16 mouse cellular contexts compared by ENCODE assay signal in genomic region chr17:29055586-29055985, GRCm38 (mm10). TPM values are rescaled to one million over a fixed set of nuclear protein-coding genes. Genes with fewer than 3 reads are reported as not detected.
"Had no signal": no experiment of that assay in that cellular context is flagged by ENCODE, and none has a peak within 500 bp of the region (broad histone marks: within the 10 kb centered on the region; RNA-seq: fewer than 3 reads in every experiment).

No protein-coding gene starts in this region.

- H3K27ac ChIP-seq: left cerebral cortex, adult 2 months; liver, embryonic 15.5 days; midbrain, embryonic 12.5 days; neural tube, embryonic 15.5 days had no signal

- H3K9me3 ChIP-seq: liver, embryonic 15.5 days; midbrain, embryonic 12.5 days; neural tube, embryonic 15.5 days had no signal

- H3K4me2 ChIP-seq: liver, embryonic 11.5 days; liver, embryonic 15.5 days; midbrain, embryonic 12.5 days; neural tube, embryonic 15.5 days had no signal

- H3K4me3 ChIP-seq: left cerebral cortex, adult 2 months; liver, embryonic 15.5 days; midbrain, embryonic 12.5 days; neural tube, embryonic 15.5 days had no signal

- ATAC-seq: lung, postnatal 0 days; midbrain, embryonic 16.5 days had no signal

- DNase-seq: kidney, adult 8-10 months; kidney, postnatal 14 days; lung, adult 2 months; lung, postnatal 36 days; right cerebral cortex, adult 18-20 months; right cerebral cortex, postnatal 25 days; thymus, postnatal 36 days had no signal

- H3K27me3 ChIP-seq: liver, embryonic 15.5 days; midbrain, embryonic 12.5 days; neural tube, embryonic 15.5 days had no signal

- H3K36me3 ChIP-seq: liver, embryonic 15.5 days; midbrain, embryonic 12.5 days; neural tube, embryonic 15.5 days had no signal

- H3K9ac ChIP-seq: liver, embryonic 15.5 days; midbrain, embryonic 12.5 days; neural tube, embryonic 15.5 days had no signal

RNA-seq across cellular contexts. Expression of gene Rab44, which starts 58.4 kb away (rescaled TPM):
- total RNA-seq: left cerebral cortex, postnatal 14 days had no signal
- polyA plus RNA-seq: limb, embryonic 11.5 days had no signal
